Mouse (Mus musculus): ENCODE data around the gene Rbfox2.

DNA sequence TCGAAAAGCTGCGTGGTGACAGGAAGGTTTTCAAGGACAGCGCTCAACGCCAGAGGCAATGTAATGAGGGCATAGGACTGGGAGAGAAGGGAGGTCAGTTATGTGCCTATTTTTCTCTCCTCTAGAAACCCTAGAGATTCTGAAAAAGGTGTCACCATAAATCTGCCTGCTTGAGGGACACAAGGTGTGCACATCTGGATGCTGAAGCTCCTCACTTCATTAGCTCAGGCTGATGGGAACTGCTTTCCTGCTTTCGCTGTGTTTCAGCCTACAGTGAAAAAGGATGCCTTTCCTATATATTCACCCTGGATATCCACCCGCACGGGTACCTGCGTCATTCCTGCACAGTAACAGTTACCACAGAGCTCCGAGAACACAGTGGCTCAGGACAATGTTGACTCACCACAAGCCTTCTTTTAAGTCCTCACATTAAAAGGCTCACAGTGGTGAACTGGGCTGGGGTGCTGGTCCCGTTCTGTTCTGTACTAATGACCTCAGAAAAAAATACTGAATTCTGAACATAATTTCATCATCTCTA is 152.5 kb downstream of the Rbfox2 start:
- TF ChIP-seq EP300 (IDR thresholded peaks at IDR 0.05; ENCODE audit: low read depth) (no peak), CTCF (IDR thresholded peaks at IDR 0.05; ENCODE audit: low read depth) (no peak)

Measured in liver, embryonic 14.5 days (tissue).